Mouse (Mus musculus) embryonic facial prominence, embryonic 13.5 days (tissue): Measurements from ENCODE around the gene Ccdc102a. TPM values are rescaled to one million over a fixed set of nuclear protein-coding genes. Genes with fewer than 3 reads are reported as not detected.

Experiments
- ATAC-seq: fragments of 200-750 bp; cut with Nextera tagmentation; 2 replicates; pipeline ENCODE4 v1.8.0; 2017; ENCODE audit warnings: low read depth; ENCODE audit not compliant: insufficient number of reproducible peaks, insufficient read depth, low FRiP score, low TSS enrichment
- H3K27ac ChIP-seq: fragments of 300-500 bp; sonication (generic); 2 replicates; pipeline ENCODE4 v1.5.1; 2015; ENCODE audit warnings: moderate library complexity, mild to moderate bottlenecking, inconsistent platforms
- H3K27me3 ChIP-seq: fragments of 300-500 bp; sonication (generic); 2 replicates; pipeline ENCODE4 v1.6.1; 2015; ENCODE audit warnings: mild to moderate bottlenecking, inconsistent platforms
- H3K36me3 ChIP-seq: fragments of 300-500 bp; sonication (generic); 2 replicates; pipeline ENCODE4 v1.6.1; 2015; ENCODE audit warnings: mild to moderate bottlenecking, inconsistent platforms
- H3K4me1 ChIP-seq: fragments of 300-500 bp; sonication (generic); 2 replicates; pipeline ENCODE4 v1.6.1; 2015; ENCODE audit warnings: inconsistent platforms
- H3K4me2 ChIP-seq: fragments of 300-500 bp; sonication (generic); 2 replicates; pipeline ENCODE4 v1.6.1; 2015; ENCODE audit warnings: moderate library complexity, mild to moderate bottlenecking, inconsistent platforms
- H3K4me3 ChIP-seq: fragments of 300-500 bp; sonication (generic); 2 replicates; pipeline ENCODE4 v1.5.1; 2015; ENCODE audit warnings: mild to moderate bottlenecking, inconsistent platforms
- H3K9ac ChIP-seq: fragments of 300-500 bp; sonication (generic); 2 replicates; pipeline ENCODE4 v1.6.1; 2015; ENCODE audit warnings: mild to moderate bottlenecking, inconsistent platforms
- H3K9me3 ChIP-seq: fragments of 300-500 bp; sonication (generic); 2 replicates; pipeline ENCODE4 v1.6.1; 2016; ENCODE audit warnings: inconsistent platforms
- WGBS: fragments of 180-500 bp; shearing (Covaris S2); methylation state at CpG from one replicate; pipeline ENCODE4 v1.1.7; 2015; ENCODE audit warnings: mixed read lengths; 5-methylcytosine and 5-hydroxymethylcytosine counted together
- polyA plus RNA-seq: library from polyadenylated mRNA; unstranded; fragments of >200 nt; fragmentation: Nextera tagmentation; extraction: Ambion mirVana; gene quantifications from 2 replicates; pipeline ENCODE4 v1.2.1, GENCODE M21; 2015

Gene Ccdc102a
- polyA plus RNA-seq, 1 experiment from 2014 or later: 40.7 TPM

DNA sequence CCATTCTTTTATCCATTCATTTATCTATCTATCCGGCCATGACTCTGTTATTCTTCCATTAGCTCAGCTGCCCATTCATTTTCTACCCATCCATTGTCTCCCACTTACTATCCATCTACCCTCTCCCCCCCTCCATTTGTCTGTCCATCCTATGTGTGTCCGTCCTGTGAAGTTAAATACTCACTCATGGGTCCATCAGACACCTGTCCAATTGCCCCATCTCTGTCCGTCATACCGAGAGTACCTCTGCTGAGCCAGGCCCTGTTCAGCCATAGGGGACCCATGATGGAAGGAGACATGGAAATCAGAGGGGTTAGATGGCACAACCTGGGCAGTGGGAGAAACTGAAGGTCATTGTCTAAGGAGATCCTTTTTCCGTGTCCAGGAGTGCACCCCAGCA, 32.6 kb upstream of the Ccdc102a start:
- Histone ChIP-seq H3K27me3 (no peaks in the 10 kb centered on the region), H3K27ac (no peak overlapping the region), H3K9ac (no peak overlapping the region), H3K4me3 (no peak overlapping the region), H3K4me2 (no peak overlapping the region), H3K36me3 (no peaks in the 10 kb centered on the region), H3K4me1 (peaks cover 4% of the 10 kb centered on the region; the same call in 1 of the 2 replicates), H3K9me3 (no peaks in the 10 kb centered on the region)
- 77% methylated on average over 5 of the region's 5 CpGs for WGBS
- ATAC-seq: no peak

DNA sequence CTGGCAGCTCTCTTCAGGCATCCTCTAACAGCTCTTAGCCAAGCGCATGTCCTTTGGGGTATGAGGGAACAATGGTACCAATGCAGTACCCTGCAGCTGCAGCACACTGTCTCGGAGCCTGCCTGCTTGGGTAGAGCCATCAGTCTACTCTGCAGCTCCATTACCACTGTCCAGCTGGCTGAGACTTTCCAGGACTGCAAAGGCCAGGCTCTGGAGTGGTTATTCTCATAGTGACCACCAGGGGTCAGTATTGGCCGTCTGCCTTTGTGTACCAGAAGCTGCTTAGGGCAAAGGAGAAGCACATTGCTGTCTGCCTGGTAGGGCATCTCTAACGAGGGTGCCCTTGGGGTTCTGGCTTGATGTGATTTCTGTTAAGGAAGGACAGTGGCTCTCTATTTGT, 32.1 kb upstream of the Ccdc102a start:
- Histone ChIP-seq H3K27me3 (no peaks in the 10 kb centered on the region), H3K9me3 (no peaks in the 10 kb centered on the region), H3K4me3 (no peak overlapping the region), H3K36me3 (no peaks in the 10 kb centered on the region), H3K4me1 (peaks cover 4% of the 10 kb centered on the region; the same call in 1 of the 2 replicates), H3K4me2 (no peak overlapping the region), H3K27ac (no peak overlapping the region), H3K9ac (no peak overlapping the region)
- ATAC-seq: no peak
- 18% methylated on average over 4 of the region's 4 CpGs for WGBS

- peaks cover 4% of the 10 kb centered on the region; the same call in 1 of the 2 replicates for H3K4me1 ChIP-seq
- no peak overlapping the region for H3K9ac ChIP-seq
- H3K27me3 ChIP-seq: no peaks in the 10 kb centered on the region
- no peaks in the 10 kb centered on the region for H3K9me3 ChIP-seq
- H3K4me3 ChIP-seq: no peak overlapping the region
- no peak overlapping the region for H3K27ac ChIP-seq
- 90% methylated on average over 4 of the region's 4 CpGs for WGBS
- H3K4me2 ChIP-seq: no peak overlapping the region
- ATAC-seq: no peak
- no peaks in the 10 kb centered on the region for H3K36me3 ChIP-seq
Observed at GRCm38 (mm10) chr8:94949010-94949409, 31.1 kb upstream of the Ccdc102a start.

DNA sequence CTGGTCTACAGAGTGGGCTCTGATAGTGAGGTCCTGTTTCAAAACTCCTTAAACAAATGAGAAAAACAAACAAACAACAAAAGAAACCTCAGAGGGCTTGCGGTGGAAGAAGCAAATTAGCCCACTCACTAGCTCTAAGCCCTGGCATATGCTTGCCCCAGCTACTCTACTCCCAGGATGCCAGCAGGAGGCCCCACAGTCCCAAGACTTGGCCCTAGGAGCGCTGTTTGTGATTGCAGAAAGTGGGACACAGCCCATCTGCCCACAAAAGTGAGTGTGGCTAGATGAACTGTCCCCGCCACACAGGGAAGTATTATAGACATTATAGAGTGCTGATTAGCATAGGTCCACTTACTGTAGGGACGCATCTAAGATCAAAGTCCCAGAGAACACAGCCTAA, 30.5 kb upstream of the Ccdc102a start:
- ATAC-seq: no peak
- Histone ChIP-seq H3K4me3 (no peak overlapping the region), H3K4me2 (no peak overlapping the region), H3K27me3 (no peaks in the 10 kb centered on the region), H3K4me1 (peaks cover 4% of the 10 kb centered on the region; the same call in 1 of the 2 replicates), H3K27ac (no peak overlapping the region), H3K9ac (no peak overlapping the region), H3K9me3 (no peaks in the 10 kb centered on the region), H3K36me3 (no peaks in the 10 kb centered on the region)
- 77% methylated on average over 4 of the region's 4 CpGs for WGBS

- H3K27ac ChIP-seq: no peak overlapping the region
- no peak overlapping the region for H3K4me3 ChIP-seq
- H3K9me3 ChIP-seq: no peaks in the 10 kb centered on the region
- H3K27me3 ChIP-seq: peaks cover 5% of the 10 kb centered on the region; the same call in 1 of the 2 replicates
- no peak overlapping the region for H3K4me2 ChIP-seq
- peaks cover 4% of the 10 kb centered on the region; the same call in 1 of the 2 replicates for H3K4me1 ChIP-seq
- WGBS: 47% methylated on average over 6 of the region's 6 CpGs
- no peak for ATAC-seq
- no peak overlapping the region for H3K9ac ChIP-seq
- H3K36me3 ChIP-seq: no peaks in the 10 kb centered on the region
Observed at GRCm38 (mm10) chr8:94945185-94945584, 27.3 kb upstream of the Ccdc102a start.

- H3K9ac ChIP-seq: no peak overlapping the region
- no peak overlapping the region for H3K4me3 ChIP-seq
- H3K36me3 ChIP-seq: no peaks in the 10 kb centered on the region
- H3K9me3 ChIP-seq: no peaks in the 10 kb centered on the region
- no peak overlapping the region for H3K27ac ChIP-seq
- ATAC-seq: no peak
- H3K4me1 ChIP-seq: peaks cover 4% of the 10 kb centered on the region; the same call in 1 of the 2 replicates
- no peak overlapping the region for H3K4me2 ChIP-seq
- H3K27me3 ChIP-seq: peaks cover 5% of the 10 kb centered on the region; the same call in 1 of the 2 replicates
- WGBS: 15% methylated on average over 6 of the region's 6 CpGs
Observed at GRCm38 (mm10) chr8:94942566-94942965, 24.7 kb upstream of the Ccdc102a start.

GRCm38 (mm10) chr8:94935172-94935571, 17.3 kb upstream of the Ccdc102a start:
- Histone ChIP-seq H3K9ac (no peak overlapping the region), H3K4me1 (no peaks in the 10 kb centered on the region), H3K9me3 (no peaks in the 10 kb centered on the region), H3K4me3 (no peak overlapping the region), H3K27ac (no peak overlapping the region), H3K27me3 (0 out of 2 replicates have a peak, but pooled peaks cover 4% of the 10 kb centered on the region), H3K4me2 (no peak overlapping the region), H3K36me3 (no peaks in the 10 kb centered on the region)
- ATAC-seq: no peak
- WGBS: 75% methylated on average over 3 of the region's 3 CpGs

GRCm38 (mm10) chr8:94933918-94934317, 16.0 kb upstream of the Ccdc102a start:
- no peak overlapping the region for H3K4me2 ChIP-seq
- no peak for ATAC-seq
- H3K27me3 ChIP-seq: 0 out of 2 replicates have a peak, but pooled peaks cover 4% of the 10 kb centered on the region
- no peaks in the 10 kb centered on the region for H3K4me1 ChIP-seq
- no peaks in the 10 kb centered on the region for H3K9me3 ChIP-seq
- H3K27ac ChIP-seq: no peak overlapping the region
- H3K36me3 ChIP-seq: no peaks in the 10 kb centered on the region
- 45% methylated on average over 5 of the region's 5 CpGs for WGBS
- no peak overlapping the region for H3K4me3 ChIP-seq
- H3K9ac ChIP-seq: no peak overlapping the region

DNA sequence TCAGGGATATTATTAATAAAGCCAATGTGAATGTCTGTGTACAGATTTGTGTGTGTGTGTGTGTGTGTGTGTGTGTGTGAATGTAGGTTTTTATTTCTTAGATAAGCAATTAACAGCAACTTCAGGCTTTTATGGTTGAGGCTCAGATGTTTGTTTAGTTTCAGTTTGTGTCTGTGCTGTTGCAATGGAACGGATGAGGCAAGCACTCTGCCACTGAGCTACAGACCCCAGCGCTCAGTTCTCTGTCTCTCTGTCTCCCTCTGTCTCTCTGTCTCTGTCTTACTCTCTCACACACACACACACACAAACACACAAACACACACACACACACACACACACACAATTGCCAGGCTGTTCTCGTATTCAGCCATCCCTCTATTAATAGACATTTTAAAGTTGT, 10.3 kb upstream of the Ccdc102a start:
- 75% methylated on average over 3 of the region's 3 CpGs for WGBS
- H3K4me3 ChIP-seq: no peak overlapping the region
- H3K27ac ChIP-seq: no peak overlapping the region
- H3K4me2 ChIP-seq: no peak overlapping the region
- no peak for ATAC-seq
- no peaks in the 10 kb centered on the region for H3K9me3 ChIP-seq
- H3K4me1 ChIP-seq: no peaks in the 10 kb centered on the region
- H3K36me3 ChIP-seq: no peaks in the 10 kb centered on the region
- H3K27me3 ChIP-seq: no peaks in the 10 kb centered on the region
- H3K9ac ChIP-seq: no peak overlapping the region

DNA sequence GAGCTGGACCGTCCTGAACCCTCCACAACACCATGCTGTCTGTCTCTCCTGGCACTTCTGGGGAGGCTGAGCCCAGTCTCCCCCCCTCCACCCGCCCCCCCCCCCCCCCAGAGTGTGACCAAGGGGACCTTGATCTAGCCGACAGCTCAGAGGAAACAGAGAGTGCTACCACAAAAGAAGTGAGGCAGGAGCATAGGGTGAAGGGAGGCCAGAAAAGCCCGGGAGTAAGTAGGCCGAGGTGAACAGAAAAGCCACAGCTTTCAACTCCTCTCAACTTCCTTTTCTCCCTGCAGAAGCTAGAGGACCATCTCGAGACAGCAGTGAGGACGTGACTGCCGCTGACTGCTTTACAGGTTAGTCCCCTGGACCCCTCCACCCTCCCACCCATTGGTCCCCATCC, 5.5 kb upstream of the Ccdc102a start, which contains the start of gene Adgrg5:
TSS of gene Adgrg5 (plus strand) at position 290 of the 400 bp plus-strand sequence.
- Histone ChIP-seq H3K9ac (no peak within 1 kb of the TSS), H3K9me3 (no peaks in the 10 kb centered on the region), H3K27me3 (no peaks in the 10 kb centered on the region), H3K4me2 (no peak within 1 kb of the TSS), H3K36me3 (no peaks in the 10 kb centered on the region), H3K27ac (no peak within 1 kb of the TSS), H3K4me3 (no peak within 1 kb of the TSS), H3K4me1 (peaks cover 2% of the 10 kb centered on the region; the same call in 1 of the 2 replicates)
- ATAC-seq: no peak
- WGBS: 67% methylated on average over 7 of the region's 8 CpGs

DNA sequence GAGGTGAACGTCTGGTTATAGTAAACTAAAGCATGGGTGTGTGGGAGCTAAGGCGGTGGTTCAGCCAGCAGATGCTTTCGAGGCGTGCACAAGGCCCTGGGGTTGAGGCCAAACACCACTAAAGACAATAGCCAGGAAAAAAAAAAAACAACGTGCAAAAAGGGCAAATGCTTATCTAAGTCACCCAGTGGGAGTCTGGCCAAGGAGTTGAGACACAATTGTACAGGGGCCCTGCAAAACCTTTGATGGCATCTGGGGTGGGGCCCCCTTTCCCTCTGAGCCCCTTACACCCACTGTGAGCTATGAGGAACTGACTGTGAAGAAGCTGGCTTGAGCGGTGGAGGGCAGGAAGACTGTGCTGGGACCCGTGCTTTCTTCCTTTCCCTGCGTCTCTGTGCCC, 4.7 kb upstream of the Ccdc102a start:
- ATAC-seq: no peak
- Histone ChIP-seq H3K27ac (no peak overlapping the region), H3K9ac (no peak overlapping the region), H3K4me2 (no peak overlapping the region), H3K9me3 (no peaks in the 10 kb centered on the region), H3K27me3 (no peaks in the 10 kb centered on the region), H3K4me3 (no peak overlapping the region), H3K4me1 (peaks cover 7% of the 10 kb centered on the region), H3K36me3 (no peaks in the 10 kb centered on the region)
- 44% methylated on average over 8 of the region's 8 CpGs for whole genome bisulfite sequencing

DNA sequence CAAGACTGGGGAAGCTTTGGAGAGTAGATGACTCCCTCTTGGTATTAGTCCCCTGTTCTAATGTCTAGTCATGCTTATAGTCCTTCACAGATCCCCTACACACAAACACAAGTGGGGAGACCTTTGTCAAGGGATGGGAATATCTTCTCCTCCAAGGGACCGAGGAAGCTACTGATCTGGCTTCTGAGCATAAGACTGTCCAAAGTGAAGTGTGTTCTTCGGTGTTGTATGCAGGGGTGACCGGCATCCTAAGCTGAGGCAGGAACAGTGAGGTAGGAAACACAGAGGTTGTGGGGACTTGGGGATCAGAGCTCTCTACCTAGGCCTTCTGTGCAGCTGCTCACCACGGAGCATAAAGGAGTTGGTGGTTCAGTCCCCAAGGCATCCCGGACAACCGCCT, 4.3 kb upstream of the Ccdc102a start:
- Histone ChIP-seq H3K9me3 (no peaks in the 10 kb centered on the region), H3K4me1 (peaks cover 7% of the 10 kb centered on the region), H3K27ac (no peak overlapping the region), H3K4me2 (no peak overlapping the region), H3K27me3 (no peaks in the 10 kb centered on the region), H3K9ac (no peak overlapping the region), H3K36me3 (no peaks in the 10 kb centered on the region), H3K4me3 (no peak overlapping the region)
- WGBS: 68% methylated on average over 6 of the region's 6 CpGs
- no peak for ATAC-seq
